Mouse (Mus musculus): ENCODE measurements around the gene Ankrd17.

Ankrd17 gene

GRCm38 (mm10) chr5:90346877-90347276, 19.5 kb downstream of the Ankrd17 start:
- Histone ChIP-seq H3K36me3 (ENCODE audit: insufficient read depth, low read length) (peaks cover 12% of the 10 kb centered on the region), H3K9me3 (ENCODE audit: low read length) (no peaks in the 10 kb centered on the region), H3K4me3 (replicated peaks; ENCODE audit: low read length) (no peak overlapping the region), H3K27me3 (ENCODE audit: insufficient read depth, low read length) (no peaks in the 10 kb centered on the region), H3K4me1 (replicated peaks; ENCODE audit: low read depth, low read length) (no peaks in the 10 kb centered on the region)
- no peak for TF ChIP-seq NANOG (IDR thresholded peaks at IDR 0.05; ENCODE audit: borderline replicate concordance, low read length)

- Histone ChIP-seq H3K9me3 (ENCODE audit: low read length) (no peaks in the 10 kb centered on the region), H3K36me3 (ENCODE audit: insufficient read depth, low read length) (0 out of 2 replicates have a peak, but pooled peaks cover 4% of the 10 kb centered on the region), H3K4me3 (replicated peaks; ENCODE audit: low read length) (no peak overlapping the region), H3K4me1 (replicated peaks; ENCODE audit: low read depth, low read length) (peaks cover 28% of the 10 kb centered on the region), H3K27me3 (ENCODE audit: insufficient read depth, low read length) (no peaks in the 10 kb centered on the region)
- TF ChIP-seq POU5F1 (IDR thresholded peaks at IDR 0.05; ENCODE audit: borderline replicate concordance, low read length): no peak
- no peak for TF ChIP-seq NANOG (IDR thresholded peaks at IDR 0.05; ENCODE audit: borderline replicate concordance, low read length)
- TF ChIP-seq CTCF (conservative IDR thresholded peaks at IDR 0.05; ENCODE audit: low read length): no peak
These were observed 25.5 kb downstream of the Ankrd17 start for GRCm38 (mm10) chr5:90340847-90341246.

- H3K9me3 ChIP-seq (ENCODE audit: low read length): no peaks in the 10 kb centered on the region
- H3K36me3 ChIP-seq (ENCODE audit: insufficient read depth, low read length): no peaks in the 10 kb centered on the region
These were observed 26.4 kb downstream of the Ankrd17 start for GRCm38 (mm10) chr5:90339953-90340343.

GRCm38 (mm10) chr5:90339129-90339952, 27.0 kb downstream of the Ankrd17 start:
- H3K4me3 ChIP-seq (replicated peaks; ENCODE audit: low read length): peak overlapping the region; percentile 24
- no peak for TF ChIP-seq POU5F1 (IDR thresholded peaks at IDR 0.05; ENCODE audit: borderline replicate concordance, low read length)
- TF ChIP-seq CTCF (conservative IDR thresholded peaks at IDR 0.05; ENCODE audit: low read length): no peak
- TF ChIP-seq NANOG (IDR thresholded peaks at IDR 0.05; ENCODE audit: borderline replicate concordance, low read length): no peak
- H3K27me3 ChIP-seq (ENCODE audit: insufficient read depth, low read length): no peaks in the 10 kb centered on the region
- H3K9me3 ChIP-seq (ENCODE audit: low read length): no peaks in the 10 kb centered on the region
- peaks cover 28% of the 10 kb centered on the region for H3K4me1 ChIP-seq (replicated peaks; ENCODE audit: low read depth, low read length)
- no peaks in the 10 kb centered on the region for H3K36me3 ChIP-seq (ENCODE audit: insufficient read depth, low read length)

More at GRCm38 (mm10) chr5:90339953-90340343, 26.4 kb downstream of the Ankrd17 start:
- Histone ChIP-seq H3K4me1 (replicated peaks; ENCODE audit: low read depth, low read length) (peaks cover 28% of the 10 kb centered on the region), H3K27me3 (ENCODE audit: insufficient read depth, low read length) (no peaks in the 10 kb centered on the region), H3K4me3 (replicated peaks; ENCODE audit: low read length) (no peak overlapping the region)
- no peak for TF ChIP-seq NANOG (IDR thresholded peaks at IDR 0.05; ENCODE audit: borderline replicate concordance, low read length)
- no peak for TF ChIP-seq POU5F1 (IDR thresholded peaks at IDR 0.05; ENCODE audit: borderline replicate concordance, low read length)
- no peak for TF ChIP-seq CTCF (conservative IDR thresholded peaks at IDR 0.05; ENCODE audit: low read length)

GRCm38 (mm10) chr5:90338177-90339091, 27.9 kb downstream of the Ankrd17 start:
- TF ChIP-seq CTCF (conservative IDR thresholded peaks at IDR 0.05; ENCODE audit: low read length): no peak
- no peak for TF ChIP-seq NANOG (IDR thresholded peaks at IDR 0.05; ENCODE audit: borderline replicate concordance, low read length)
- no peak for TF ChIP-seq POU5F1 (IDR thresholded peaks at IDR 0.05; ENCODE audit: borderline replicate concordance, low read length)
- H3K4me1 ChIP-seq (replicated peaks; ENCODE audit: low read depth, low read length): peaks cover 28% of the 10 kb centered on the region
- H3K9me3 ChIP-seq (ENCODE audit: low read length): no peaks in the 10 kb centered on the region
- H3K36me3 ChIP-seq (ENCODE audit: insufficient read depth, low read length): no peaks in the 10 kb centered on the region
- no peak overlapping the region for H3K4me3 ChIP-seq (replicated peaks; ENCODE audit: low read length)
- H3K27me3 ChIP-seq (ENCODE audit: insufficient read depth, low read length): no peaks in the 10 kb centered on the region

DNA sequence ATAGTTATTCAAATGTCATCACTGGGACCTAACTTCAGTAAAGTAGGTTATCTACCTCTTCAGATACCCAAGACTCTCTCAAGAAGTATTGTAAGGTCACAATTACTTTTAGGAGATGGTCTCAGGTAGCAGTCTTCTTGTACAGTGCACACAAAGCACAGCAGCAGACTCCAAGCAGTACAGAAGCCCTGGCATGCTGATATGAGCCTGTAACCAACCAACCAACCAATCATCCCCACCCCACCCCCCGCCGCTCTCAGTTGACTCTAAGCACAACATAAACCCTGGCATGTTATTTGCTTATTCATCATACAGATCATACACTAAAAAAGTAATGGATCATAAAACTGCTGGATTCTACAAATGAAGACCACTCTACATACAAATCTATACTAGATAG, 33.9 kb downstream of the Ankrd17 start:
- Histone ChIP-seq H3K4me3 (replicated peaks; ENCODE audit: low read length) (no peak overlapping the region), H3K36me3 (ENCODE audit: insufficient read depth, low read length) (no peaks in the 10 kb centered on the region), H3K9me3 (ENCODE audit: low read length) (no peaks in the 10 kb centered on the region), H3K4me1 (replicated peaks; ENCODE audit: low read depth, low read length) (no peaks in the 10 kb centered on the region; the same call in 1 of the 2 replicates), H3K27me3 (ENCODE audit: insufficient read depth, low read length) (no peaks in the 10 kb centered on the region)
- TF ChIP-seq CTCF (conservative IDR thresholded peaks at IDR 0.05; ENCODE audit: low read length): no peak
- no peak for TF ChIP-seq NANOG (IDR thresholded peaks at IDR 0.05; ENCODE audit: borderline replicate concordance, low read length)
- no peak for TF ChIP-seq POU5F1 (IDR thresholded peaks at IDR 0.05; ENCODE audit: borderline replicate concordance, low read length)

- Histone ChIP-seq H3K4me3 (replicated peaks; ENCODE audit: low read length) (no peak overlapping the region), H3K9me3 (ENCODE audit: low read length) (no peaks in the 10 kb centered on the region), H3K27me3 (ENCODE audit: insufficient read depth, low read length) (no peaks in the 10 kb centered on the region), H3K4me1 (replicated peaks; ENCODE audit: low read depth, low read length) (no peaks in the 10 kb centered on the region; the same call in 1 of the 2 replicates), H3K36me3 (ENCODE audit: insufficient read depth, low read length) (no peaks in the 10 kb centered on the region)
- TF ChIP-seq CTCF (conservative IDR thresholded peaks at IDR 0.05; ENCODE audit: low read length): no peak
- no peak for TF ChIP-seq POU5F1 (IDR thresholded peaks at IDR 0.05; ENCODE audit: borderline replicate concordance, low read length)
- TF ChIP-seq NANOG (IDR thresholded peaks at IDR 0.05; ENCODE audit: borderline replicate concordance, low read length): no peak
These were observed 35.3 kb downstream of the Ankrd17 start for GRCm38 (mm10) chr5:90331071-90331470.

DNA sequence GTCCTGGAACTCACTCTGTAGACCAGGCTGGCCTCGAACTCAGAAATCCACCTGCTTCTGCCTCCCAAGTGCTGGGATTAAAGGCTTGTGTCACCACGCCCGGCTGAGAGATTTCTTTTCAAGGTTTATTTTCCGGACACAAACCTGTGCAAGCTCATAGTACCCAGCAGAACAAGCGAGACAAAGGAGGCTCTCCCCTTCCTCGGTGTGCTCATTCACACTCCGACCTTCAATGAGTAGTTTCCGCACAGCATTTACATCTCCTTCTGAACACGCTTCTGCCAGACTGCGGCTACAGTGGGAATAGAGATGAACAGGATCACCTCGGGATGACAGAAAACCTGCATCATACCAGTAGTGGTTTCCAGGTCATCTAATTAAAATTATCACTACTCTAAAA, 68.0 kb downstream of the Ankrd17 start:
- Histone ChIP-seq H3K36me3 (ENCODE audit: insufficient read depth, low read length) (peaks cover 53% of the 10 kb centered on the region), H3K4me1 (replicated peaks; ENCODE audit: low read depth, low read length) (no peaks in the 10 kb centered on the region), H3K27me3 (ENCODE audit: insufficient read depth, low read length) (no peaks in the 10 kb centered on the region), H3K4me3 (replicated peaks; ENCODE audit: low read length) (no peak overlapping the region), H3K9me3 (ENCODE audit: low read length) (no peaks in the 10 kb centered on the region)
- TF ChIP-seq POU5F1 (IDR thresholded peaks at IDR 0.05; ENCODE audit: borderline replicate concordance, low read length) (no peak), CTCF (conservative IDR thresholded peaks at IDR 0.05; ENCODE audit: low read length) (no peak), NANOG (IDR thresholded peaks at IDR 0.05; ENCODE audit: borderline replicate concordance, low read length) (no peak)

Measured in E14TG2a.4 (cell line).